Mouse (Mus musculus): Measurements from ENCODE around the gene Serpinb9g. TPM values are rescaled to one million over a fixed set of nuclear protein-coding genes. Genes with fewer than 3 reads are reported as not detected.
"Not testable (repeated sequence)": the region's sequence is repeated elsewhere in the genome, so short reads cannot be mapped to it uniquely, and the experiment has no call there.

Serpinb9g gene
- total RNA-seq (2014; fragmentation: Nextera tagmentation) (not detected in 2 replicates), total RNA-seq (2017) (not detected in 2 replicates)

- not testable (repeated sequence) for ATAC-seq (replicated peaks; ENCODE audit: low FRiP score, low TSS enrichment, poor library complexity, severe bottlenecking)
These were observed at the start of gene Serpinb9g for GRCm38 (mm10) chr13:33484490-33484889. TSS of gene Serpinb9g (plus strand) at chr13:33484790.

- not testable (repeated sequence) for ATAC-seq (replicated peaks; ENCODE audit: low FRiP score, low TSS enrichment, poor library complexity, severe bottlenecking)
These were observed 718 bp upstream of the Serpinb9g start for GRCm38 (mm10) chr13:33483872-33484271.

- no peak for ATAC-seq (replicated peaks; ENCODE audit: low FRiP score, low TSS enrichment, poor library complexity, severe bottlenecking)
These were observed 40.0 kb downstream of the Serpinb9g start for GRCm38 (mm10) chr13:33524629-33525028.

- ATAC-seq (replicated peaks; ENCODE audit: low FRiP score, low TSS enrichment, poor library complexity, severe bottlenecking), result no peak
These were observed 48.2 kb downstream of the Serpinb9g start for GRCm38 (mm10) chr13:33532814-33533213.

Other genes with a start within 250 kb of the Serpinb9g start
- gene Serpinb9e, start 235.2 kb upstream of the Serpinb9g start, total RNA-seq (2014; fragmentation: Nextera tagmentation), result not detected in 2 replicates
- gene Serpinb9e, start 235.2 kb upstream of the Serpinb9g start, total RNA-seq (2017), result not detected in 2 replicates
- gene Serpinb9f, start 160.7 kb upstream of the Serpinb9g start, total RNA-seq (2014; fragmentation: Nextera tagmentation), result not detected in 2 replicates
- gene Serpinb9f, start 160.7 kb upstream of the Serpinb9g start, total RNA-seq (2017), result not detected in 2 replicates
- not detected in 2 replicates for gene Gm11397, start 89.0 kb upstream of the Serpinb9g start, total RNA-seq (2014; fragmentation: Nextera tagmentation)
- gene Gm11397, start 89.0 kb upstream of the Serpinb9g start, total RNA-seq (2017), result not detected in 2 replicates
- not detected in 2 replicates for gene Serpinb6d, start 176.6 kb downstream of the Serpinb9g start, total RNA-seq (2014; fragmentation: Nextera tagmentation)
- gene Serpinb6d, start 176.6 kb downstream of the Serpinb9g start, total RNA-seq (2017), result not detected in 2 replicates